Mouse (Mus musculus) gastrocnemius, postnatal 36 days (tissue): Measurements from ENCODE around the gene Pcsk4. TPM values are rescaled to one million over a fixed set of nuclear protein-coding genes. Genes with fewer than 3 reads are reported as not detected.

Source experiments
- DNase-seq, 2 experiments: peaks; one replicate each; pipeline ENCODE4 v3.0.0; 2022
- intact Hi-C: fragments of 180-260 bp; cut with DNase I; formaldehyde crosslinking; loops from one replicate; pipeline ENCODE4 v1.15.1; 2025
- total RNA-seq, 2 experiments: library from RNA; stranded (reverse); gene quantifications; 2 replicates each; pipeline ENCODE4 v1.2.3; 2021

Gene Pcsk4
- total RNA-seq, 2 experiments from 2014 or later, result 1.1 to 2.0 TPM

DNA sequence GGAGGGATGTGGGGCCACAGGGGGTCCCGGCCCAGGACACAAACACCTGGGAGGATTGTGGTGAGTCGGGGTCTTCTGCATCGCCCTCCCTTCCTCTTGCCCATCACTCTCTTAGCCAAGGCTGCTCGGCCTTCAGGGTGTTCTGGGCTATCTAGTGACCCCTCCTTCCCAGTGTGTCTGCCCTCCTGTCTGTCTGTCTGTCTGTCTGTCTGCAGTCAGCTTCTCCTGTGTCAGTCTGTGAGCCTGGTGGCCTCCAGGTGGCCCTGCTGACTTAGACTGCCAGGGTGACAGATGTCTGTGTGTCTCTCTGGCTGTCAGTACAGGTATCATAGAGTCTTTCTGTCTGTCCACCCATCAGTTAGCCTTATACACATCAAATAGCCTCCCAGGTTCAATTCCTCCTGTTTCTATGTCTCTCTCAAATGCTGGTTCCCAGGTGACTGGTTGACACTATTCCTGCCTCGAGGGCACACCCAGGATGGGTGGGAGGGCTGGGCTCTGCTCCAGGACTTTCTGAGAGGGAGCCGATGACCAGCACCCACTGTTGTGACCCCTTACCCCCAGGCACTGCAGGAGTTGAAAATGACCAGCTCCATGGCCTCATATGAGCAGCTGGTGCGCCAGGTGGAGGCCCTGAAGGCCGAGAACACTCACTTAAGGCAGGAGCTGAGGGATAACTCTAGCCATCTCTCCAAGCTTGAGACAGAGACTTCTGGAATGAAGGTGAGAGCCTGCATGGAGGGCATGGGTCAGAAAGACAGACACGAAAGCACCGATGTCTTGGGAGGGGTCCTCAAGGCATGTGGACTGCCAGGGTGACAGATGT, 27.8 kb downstream of the Pcsk4 start:
- intact Hi-C loops, result no loop called here

GRCm38 (mm10) chr10:80300672-80301181, 28.6 kb downstream of the Pcsk4 start:
- intact Hi-C loops, result no loop called here
- no peak for DNase-seq

More for the DNA sequence above, 27.8 kb downstream of the Pcsk4 start:
- DNase-seq, result no peak

DNA sequence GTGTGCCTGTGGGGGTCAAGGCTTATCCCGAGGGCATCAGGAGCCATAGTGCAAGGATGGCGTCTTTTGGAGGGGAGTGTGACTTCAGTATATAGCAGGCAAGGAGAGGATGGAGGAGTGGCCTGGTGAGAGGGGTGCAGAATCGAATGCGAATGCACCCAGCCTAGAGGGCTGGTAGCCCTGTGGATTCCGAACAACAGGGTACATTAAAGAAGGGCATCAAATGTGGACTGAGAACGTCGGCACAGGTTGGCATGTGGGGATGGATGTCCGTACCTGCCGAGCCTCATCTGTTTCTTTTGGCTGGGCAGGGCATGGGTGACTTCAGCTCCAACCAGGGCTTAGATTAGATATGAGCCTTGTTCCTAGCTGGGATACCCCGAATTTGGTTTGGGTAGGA, 29.5 kb downstream of the Pcsk4 start:
- DNase-seq, result no peak
- intact Hi-C loops, result no loop called here

DNA sequence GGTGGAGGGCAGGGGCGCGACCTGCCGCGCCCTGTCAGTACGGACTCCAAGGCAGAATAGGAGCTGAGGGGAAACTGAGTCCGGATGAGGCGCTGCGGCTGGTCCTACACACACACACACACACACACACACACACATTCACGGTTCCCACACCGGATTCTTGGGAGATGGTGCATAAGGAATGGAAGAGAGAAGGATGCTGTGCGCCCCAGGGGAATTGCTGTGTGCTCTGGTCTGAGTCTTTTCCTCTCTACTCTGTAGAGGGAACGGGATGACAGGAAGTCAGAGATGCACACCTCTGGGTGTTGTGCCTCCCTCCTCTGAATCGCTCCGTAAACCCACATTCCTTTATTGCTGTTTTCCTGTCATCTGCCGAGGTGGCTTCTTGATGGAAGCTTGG, 30.0 kb downstream of the Pcsk4 start:
- DNase-seq, result no peak
- intact Hi-C loops, result no loop called here

DNA sequence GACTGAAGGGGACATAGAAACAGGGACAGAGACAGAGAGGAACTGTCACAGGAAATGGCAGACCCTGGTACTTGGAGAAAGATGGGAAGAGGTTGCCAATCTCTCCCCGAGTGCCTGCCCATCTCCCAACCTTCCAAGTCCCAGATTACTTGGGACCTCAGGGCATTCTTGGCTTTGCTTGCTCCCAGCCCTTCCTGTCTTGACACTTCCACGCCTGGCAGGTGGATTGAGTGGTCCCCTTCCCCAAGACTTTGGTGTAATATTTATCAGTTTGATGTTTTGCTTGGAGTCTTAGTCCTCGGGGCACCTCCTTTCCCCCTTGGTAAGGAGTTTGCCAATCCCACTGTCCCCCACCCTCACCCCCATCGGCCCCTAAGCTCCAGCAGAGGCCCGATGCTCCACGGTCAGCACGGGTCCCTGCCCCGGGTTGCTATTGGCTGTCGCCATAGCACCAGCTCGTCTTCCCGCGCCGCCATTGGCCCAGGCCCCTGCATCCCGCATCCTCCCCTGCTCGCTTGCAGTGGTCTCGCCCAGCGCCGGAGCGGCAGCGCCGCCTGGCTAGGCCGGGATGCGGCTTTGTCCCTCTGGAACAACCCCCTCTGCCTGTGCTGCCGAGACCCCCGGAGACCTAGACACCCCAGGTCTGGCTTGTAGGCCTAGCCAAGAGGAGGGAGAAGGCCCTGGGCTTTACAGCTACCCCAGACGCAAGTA, 30.6 kb downstream of the Pcsk4 start:
- intact Hi-C loops, result no loop called here
- DNase-seq, result no peak

DNA sequence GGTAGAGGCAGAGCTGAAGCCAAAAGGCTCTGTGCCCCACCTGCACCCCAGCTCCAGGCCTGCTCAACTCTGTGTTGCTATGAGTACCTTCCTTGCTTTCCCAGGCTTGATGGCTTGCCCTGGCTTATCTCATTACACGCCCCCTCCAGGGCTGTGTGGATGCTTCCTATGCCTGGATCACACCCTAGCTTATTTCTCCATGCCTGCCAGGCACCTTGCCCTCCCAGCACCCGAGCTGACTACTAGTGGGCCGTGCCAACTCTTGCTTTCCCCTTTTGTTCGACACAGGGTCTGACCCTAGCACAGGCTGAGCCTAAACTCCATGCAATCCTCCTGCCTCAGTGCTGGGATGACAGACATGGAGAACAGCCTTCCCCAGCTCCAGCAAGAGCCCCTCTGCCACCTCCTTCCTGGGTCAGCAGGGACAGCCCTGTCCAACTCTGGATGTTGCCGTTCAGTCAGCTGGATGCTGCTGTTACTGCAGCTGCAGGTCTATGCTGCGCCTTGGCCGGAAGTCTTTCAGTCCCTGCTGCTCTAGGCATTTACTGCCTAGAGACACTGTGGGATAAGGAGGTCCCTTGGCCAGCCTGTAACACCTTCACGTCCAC, 31.7 kb downstream of the Pcsk4 start:
- intact Hi-C loops, result no loop called here
- no peak for DNase-seq

DNA sequence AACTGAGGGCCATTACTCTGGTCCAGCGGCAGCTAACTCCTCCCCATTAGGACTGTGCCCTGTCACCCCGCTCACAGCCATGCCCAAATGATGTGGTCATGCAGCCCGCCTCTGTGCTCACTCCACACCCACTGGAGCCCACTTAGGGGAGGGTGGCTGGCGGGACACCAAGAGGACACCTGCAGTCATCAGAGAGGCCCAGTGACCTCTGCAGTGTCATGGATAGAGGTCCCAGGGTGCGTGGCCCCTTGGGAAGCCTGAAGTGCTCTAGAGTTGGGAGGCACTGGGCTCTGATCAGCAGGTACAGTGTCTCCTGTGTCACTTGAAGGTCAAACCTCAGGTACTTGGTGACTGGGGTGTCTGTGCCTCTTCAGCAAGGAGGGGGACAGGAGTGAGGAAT, 32.5 kb downstream of the Pcsk4 start:
- intact Hi-C loops, result no loop called here
- DNase-seq, result no peak

GRCm38 (mm10) chr10:80295618-80296425, 33.5 kb downstream of the Pcsk4 start, which contains the start of gene Apc2:
TSS of gene Apc2 (plus strand) at chr10:80295977.
- intact Hi-C loops, result loop anchor here (1.0 kb wide), 2 partner anchors 53 to 78 kb away; no protein-coding TSS in a partner anchor

DNA sequence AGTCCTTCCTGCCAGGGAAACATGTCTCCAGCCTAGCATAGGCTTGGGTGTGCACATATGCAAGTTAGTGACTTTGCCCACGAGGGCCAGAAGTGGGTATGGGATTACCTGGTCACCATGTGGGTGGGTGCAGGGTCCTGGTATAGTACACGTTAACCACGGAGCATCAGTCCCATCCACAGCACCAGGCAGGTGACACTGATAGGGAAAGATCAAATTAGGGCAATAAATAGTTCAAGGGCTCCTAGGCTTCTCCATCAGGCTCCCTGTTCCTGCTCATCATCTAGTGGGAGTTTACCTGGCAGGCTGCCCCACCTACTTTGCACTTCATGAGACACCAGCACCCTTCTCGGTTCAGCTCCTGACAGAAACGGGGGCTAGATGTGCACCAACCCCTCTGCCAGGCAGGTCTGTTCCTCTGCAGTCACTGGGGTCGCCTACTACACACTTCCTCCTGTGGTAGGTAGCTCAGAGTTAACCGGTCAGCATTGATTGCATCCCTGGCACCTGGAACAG, 34.5 kb downstream of the Pcsk4 start:
- intact Hi-C loops, result loop anchor here (1.0 kb wide), 2 partner anchors 54 to 79 kb away; no protein-coding TSS in a partner anchor
- DNase-seq, result no peak

More at GRCm38 (mm10) chr10:80295618-80296425, 33.5 kb downstream of the Pcsk4 start, which contains the start of gene Apc2:
- DNase-seq, result peak; percentile 66 to 72

GRCm38 (mm10) chr10:80294311-80294710, 35.0 kb downstream of the Pcsk4 start:
- intact Hi-C loops, result no loop called here
- no peak for DNase-seq

- intact Hi-C loops, result no loop called here
- DNase-seq, result no peak
Measured at GRCm38 (mm10) chr10:80293325-80293724, 36.0 kb downstream of the Pcsk4 start.

DNA sequence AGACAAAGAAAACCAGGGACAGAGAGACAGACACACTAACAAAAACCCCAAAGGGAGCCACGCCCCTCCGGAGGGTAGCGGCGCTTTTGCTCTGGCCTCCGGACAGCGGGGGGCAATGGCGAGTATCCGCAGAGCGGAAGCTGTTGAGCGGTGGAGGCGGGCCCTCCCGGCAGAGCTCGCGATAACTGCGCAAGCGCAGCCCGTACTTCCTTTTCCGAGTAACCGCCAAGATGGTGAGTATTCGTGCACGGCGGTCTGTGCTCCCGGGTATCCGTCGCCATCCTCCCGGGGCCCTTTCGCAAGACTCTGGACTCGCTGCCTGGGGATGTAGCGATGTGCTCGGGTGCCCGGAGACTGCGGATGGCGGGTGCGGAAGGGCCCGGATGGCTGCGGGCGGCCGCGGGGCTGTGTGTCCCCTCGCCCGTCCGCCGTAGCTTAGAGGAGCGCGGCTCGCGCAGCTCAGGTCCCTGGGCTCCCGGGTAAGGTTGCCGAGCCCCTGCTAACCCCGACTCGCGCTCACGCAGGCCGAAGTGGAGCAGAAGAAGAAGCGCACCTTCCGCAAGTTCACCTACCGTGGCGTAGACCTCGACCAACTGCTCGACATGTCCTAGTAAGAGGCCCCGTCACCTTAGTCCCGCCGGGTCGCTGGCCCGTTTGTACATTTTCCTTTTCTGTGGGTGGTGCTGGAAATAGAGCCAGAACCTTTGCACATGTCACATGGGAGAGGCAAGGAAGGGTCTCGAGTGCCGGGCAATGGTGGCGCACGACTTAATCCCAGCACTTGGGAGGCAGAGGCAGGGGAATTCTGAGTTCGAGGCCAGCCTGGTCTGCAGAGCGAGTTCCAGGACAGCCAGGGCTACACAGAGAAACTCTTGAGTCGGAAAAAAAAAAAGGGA, 36.8 kb downstream of the Pcsk4 start, which contains the start of gene Rps15:
Gene Rps15 (plus strand): TSS at position 203 of the 896 bp plus-strand sequence.
- intact Hi-C loops, result no loop called here
- peak; percentile 89 to 92 for DNase-seq

DNA sequence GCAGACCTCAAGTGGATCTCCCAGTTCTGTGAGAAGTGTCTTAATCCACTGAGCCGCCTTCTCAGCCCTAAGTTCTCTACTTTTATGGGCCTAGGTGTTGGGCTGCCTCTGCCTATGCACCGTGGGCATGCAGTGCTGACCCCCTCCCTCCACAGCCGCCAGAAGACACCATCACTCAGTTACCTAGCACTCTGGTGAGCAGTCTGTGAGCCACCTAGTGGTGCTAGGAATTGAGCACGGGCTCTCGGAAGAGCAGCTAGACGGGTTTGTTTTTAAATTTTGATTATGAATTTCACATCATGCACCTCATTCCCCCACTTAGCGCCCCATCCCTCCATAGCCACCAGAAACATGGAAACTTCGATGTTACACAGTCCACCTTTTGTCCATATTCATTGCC, 40.6 kb downstream of the Pcsk4 start:
- intact Hi-C loops, result no loop called here
- no peak for DNase-seq

GRCm38 (mm10) chr10:80288097-80288496, 41.2 kb downstream of the Pcsk4 start:
- DNase-seq, result no peak
- intact Hi-C loops, result no loop called here

GRCm38 (mm10) chr10:80285222-80286070, 43.9 kb downstream of the Pcsk4 start:
- DNase-seq, result no peak
- intact Hi-C loops, result no loop called here

DNA sequence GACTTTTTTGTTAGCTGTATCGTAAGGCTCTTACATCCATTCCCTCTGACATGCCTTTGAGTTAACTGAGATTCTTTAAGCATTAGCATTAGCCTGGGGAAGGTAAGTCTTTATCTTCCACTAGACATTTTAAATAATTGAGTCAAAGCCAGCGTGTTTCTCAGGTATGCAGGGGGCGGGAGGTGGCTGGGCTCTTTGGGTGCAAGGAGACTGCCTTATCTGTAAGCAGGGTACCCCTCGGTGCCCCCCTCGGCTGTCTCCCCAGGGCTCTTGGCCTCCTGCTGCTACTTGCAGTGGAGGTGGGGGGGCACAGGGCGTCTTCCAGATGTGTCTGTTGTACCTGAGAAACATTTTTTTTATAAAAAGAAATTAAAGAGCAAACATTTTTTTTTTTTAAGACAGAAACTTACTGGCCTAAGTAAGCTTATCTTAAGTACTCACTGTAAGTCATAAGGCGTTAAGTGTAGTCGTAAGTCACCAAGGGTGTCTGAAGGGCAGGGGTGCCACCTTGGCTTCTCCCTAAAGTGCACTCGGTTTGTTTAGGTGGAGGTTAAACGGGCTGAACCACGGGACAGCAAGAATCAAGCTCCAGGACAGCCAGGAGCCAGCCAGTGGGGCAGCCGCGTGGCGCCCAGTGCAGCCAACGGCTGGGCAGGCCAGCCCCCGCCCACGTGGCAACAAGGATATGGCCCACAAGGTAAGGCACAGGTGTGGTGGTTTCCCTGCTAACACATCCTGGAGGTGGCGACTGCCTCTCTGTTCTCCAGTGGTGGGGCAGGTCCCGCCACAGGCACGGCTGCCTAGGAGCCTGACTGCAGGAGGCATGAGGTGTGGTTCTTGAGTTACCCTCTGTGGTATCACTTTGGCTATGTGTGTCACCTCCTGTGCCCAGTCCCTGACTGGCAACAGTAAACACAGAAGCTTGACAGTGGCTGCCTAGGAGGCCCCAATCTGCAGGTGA, 46.5 kb downstream of the Pcsk4 start:
- intact Hi-C loops, result no loop called here
- no peak for DNase-seq

DNA sequence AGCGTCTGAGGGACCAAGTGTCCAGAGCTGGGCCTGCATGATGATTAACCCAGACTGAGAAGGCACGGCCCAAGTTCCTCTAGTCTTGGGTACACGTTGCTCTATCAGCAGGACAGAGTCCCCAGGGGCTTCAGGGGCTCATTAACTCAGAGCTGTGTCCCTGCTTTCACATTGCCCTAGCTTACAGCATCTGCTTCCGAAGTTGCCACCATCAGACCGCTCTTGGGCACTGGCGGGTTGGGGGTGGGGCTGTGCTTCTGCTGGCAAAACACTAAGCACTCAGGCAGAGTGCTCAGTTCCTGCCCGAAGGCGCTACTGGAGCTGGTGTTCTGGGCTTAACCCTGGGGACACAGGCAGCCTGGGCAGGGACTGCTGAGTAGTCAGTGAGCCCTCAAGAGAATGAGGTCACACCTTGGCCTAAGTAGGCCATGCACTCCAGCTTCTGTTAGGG, 47.4 kb downstream of the Pcsk4 start:
- intact Hi-C loops, result no loop called here
- no peak for DNase-seq
